Mouse (Mus musculus): ENCODE measurements around the gene Cdc6. TPM values are rescaled to one million over a fixed set of nuclear protein-coding genes. Genes with fewer than 3 reads are reported as not detected.

Cdc6 gene
- polyA plus RNA-seq, 1 experiment = 2.9 TPM

DNA sequence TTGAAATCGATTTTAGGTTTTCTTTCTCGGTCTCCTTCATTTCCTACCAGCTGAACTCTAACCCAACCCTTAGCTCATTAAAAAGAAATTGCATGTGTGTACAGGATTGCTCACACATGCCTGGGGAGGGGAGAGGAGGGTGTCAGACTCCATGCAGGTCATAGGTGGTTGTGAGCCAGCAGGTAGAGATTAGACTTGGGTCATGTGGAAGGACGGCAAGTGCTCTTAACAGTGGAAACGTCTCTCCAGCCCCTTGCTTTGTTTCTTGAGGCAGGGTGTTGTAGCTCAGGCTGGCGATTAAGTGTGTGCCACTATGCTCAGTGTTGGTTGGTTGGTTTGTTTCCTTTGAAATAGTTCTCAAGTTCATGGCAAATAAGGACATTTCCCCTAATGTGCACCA lies 36.8 kb upstream of the Cdc6 start:
- no peaks in the 10 kb centered on the region for H3K4me1 ChIP-seq (ENCODE audit: control insufficient read depth, insufficient read depth, low read length)
- H3K36me3 ChIP-seq (ENCODE audit: control insufficient read depth, insufficient read depth, low read length) = no peaks in the 10 kb centered on the region; the same call in none of the 2 replicates
- TF ChIP-seq CTCF (IDR thresholded peaks at IDR 0.05; ENCODE audit: control insufficient read depth, insufficient read depth, insufficient replicate concordance, low read depth, low read length) = no peak
- TF ChIP-seq POLR2A (IDR thresholded peaks at IDR 0.05; ENCODE audit: control insufficient read depth, low read depth, low read length) = no peak

DNA sequence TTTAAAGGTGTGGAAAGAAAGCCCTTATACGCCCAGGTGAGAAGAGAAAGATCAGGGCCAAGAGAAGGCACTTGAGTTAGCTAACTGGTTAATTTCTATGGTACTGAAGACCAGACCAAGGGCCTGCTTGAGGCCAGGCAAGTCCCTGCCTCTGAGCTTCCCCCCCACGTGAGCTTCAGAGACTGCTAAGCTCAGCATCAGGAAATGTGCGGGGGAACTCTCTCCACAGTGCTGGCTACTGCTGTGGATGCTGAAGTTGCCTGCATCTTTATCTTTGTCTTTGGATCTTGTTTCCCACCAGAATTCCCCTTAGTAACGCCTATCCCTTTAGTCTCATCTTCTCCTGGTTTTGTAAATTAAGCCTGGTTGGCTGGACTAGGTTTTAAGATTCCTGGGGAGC lies 36.2 kb upstream of the Cdc6 start:
- H3K4me1 ChIP-seq (ENCODE audit: control insufficient read depth, insufficient read depth, low read length) = no peaks in the 10 kb centered on the region
- no peaks in the 10 kb centered on the region; the same call in none of the 2 replicates for H3K36me3 ChIP-seq (ENCODE audit: control insufficient read depth, insufficient read depth, low read length)
- no peak for TF ChIP-seq POLR2A (IDR thresholded peaks at IDR 0.05; ENCODE audit: control insufficient read depth, low read depth, low read length)
- TF ChIP-seq CTCF (IDR thresholded peaks at IDR 0.05; ENCODE audit: control insufficient read depth, insufficient read depth, insufficient replicate concordance, low read depth, low read length) = no peak
- no peak overlapping the region for H3K27ac ChIP-seq (ENCODE audit: control insufficient read depth, insufficient read depth, low read depth, low read length)
- no peaks in the 10 kb centered on the region for H3K27me3 ChIP-seq (ENCODE audit: control insufficient read depth, insufficient read depth, low read length)
- no peak overlapping the region for H3K4me3 ChIP-seq (ENCODE audit: control insufficient read depth, low read depth, low read length)

More for the DNA sequence above, 36.8 kb upstream of the Cdc6 start:
- no peaks in the 10 kb centered on the region for H3K27me3 ChIP-seq (ENCODE audit: control insufficient read depth, insufficient read depth, low read length)
- no peak overlapping the region for H3K4me3 ChIP-seq (ENCODE audit: control insufficient read depth, low read depth, low read length)
- no peak overlapping the region for H3K27ac ChIP-seq (ENCODE audit: control insufficient read depth, insufficient read depth, low read depth, low read length)

DNA sequence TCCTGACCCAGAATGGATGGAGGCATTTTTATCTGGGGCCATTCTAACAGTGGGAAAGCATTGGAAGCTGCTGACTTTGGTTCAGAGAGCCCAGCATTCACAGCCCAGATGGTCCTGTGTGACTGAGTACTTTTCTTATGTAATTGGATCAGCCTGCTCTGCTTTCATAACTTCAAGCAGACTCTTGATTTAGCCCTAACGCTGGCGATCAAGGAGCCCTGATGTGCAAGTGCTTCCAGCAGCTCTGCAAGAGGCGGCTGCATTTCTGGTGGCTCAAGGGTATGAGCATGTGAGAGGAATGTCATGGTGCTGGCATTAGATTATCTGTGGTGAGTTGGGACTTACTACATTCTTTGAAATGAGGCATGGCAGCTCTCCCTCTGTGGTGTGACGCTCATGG lies 35.6 kb upstream of the Cdc6 start:
- TF ChIP-seq POLR2A (IDR thresholded peaks at IDR 0.05; ENCODE audit: control insufficient read depth, low read depth, low read length) = no peak
- no peak for TF ChIP-seq CTCF (IDR thresholded peaks at IDR 0.05; ENCODE audit: control insufficient read depth, insufficient read depth, insufficient replicate concordance, low read depth, low read length)
- Histone ChIP-seq H3K4me3 (ENCODE audit: control insufficient read depth, low read depth, low read length) (no peak overlapping the region), H3K27me3 (ENCODE audit: control insufficient read depth, insufficient read depth, low read length) (no peaks in the 10 kb centered on the region), H3K36me3 (ENCODE audit: control insufficient read depth, insufficient read depth, low read length) (no peaks in the 10 kb centered on the region; the same call in none of the 2 replicates), H3K4me1 (ENCODE audit: control insufficient read depth, insufficient read depth, low read length) (no peaks in the 10 kb centered on the region), H3K27ac (ENCODE audit: control insufficient read depth, insufficient read depth, low read depth, low read length) (no peak overlapping the region)

GRCm38 (mm10) chr11:98873900-98874299 lies 33.7 kb upstream of the Cdc6 start:
- Histone ChIP-seq H3K36me3 (ENCODE audit: control insufficient read depth, insufficient read depth, low read length) (no peaks in the 10 kb centered on the region; the same call in none of the 2 replicates), H3K4me3 (ENCODE audit: control insufficient read depth, low read depth, low read length) (no peak overlapping the region), H3K27me3 (ENCODE audit: control insufficient read depth, insufficient read depth, low read length) (no peaks in the 10 kb centered on the region), H3K4me1 (ENCODE audit: control insufficient read depth, insufficient read depth, low read length) (no peaks in the 10 kb centered on the region), H3K27ac (ENCODE audit: control insufficient read depth, insufficient read depth, low read depth, low read length) (no peak overlapping the region)
- TF ChIP-seq CTCF (IDR thresholded peaks at IDR 0.05; ENCODE audit: control insufficient read depth, insufficient read depth, insufficient replicate concordance, low read depth, low read length) (no peak), POLR2A (IDR thresholded peaks at IDR 0.05; ENCODE audit: control insufficient read depth, low read depth, low read length) (no peak)

GRCm38 (mm10) chr11:98877001-98877400 lies 30.6 kb upstream of the Cdc6 start:
- Histone ChIP-seq H3K36me3 (ENCODE audit: control insufficient read depth, insufficient read depth, low read length) (no peaks in the 10 kb centered on the region; the same call in 1 of the 2 replicates), H3K4me3 (ENCODE audit: control insufficient read depth, low read depth, low read length) (no peak overlapping the region), H3K27ac (ENCODE audit: control insufficient read depth, insufficient read depth, low read depth, low read length) (no peak overlapping the region), H3K4me1 (ENCODE audit: control insufficient read depth, insufficient read depth, low read length) (no peaks in the 10 kb centered on the region), H3K27me3 (ENCODE audit: control insufficient read depth, insufficient read depth, low read length) (no peaks in the 10 kb centered on the region)
- TF ChIP-seq CTCF (IDR thresholded peaks at IDR 0.05; ENCODE audit: control insufficient read depth, insufficient read depth, insufficient replicate concordance, low read depth, low read length) = no peak
- no peak for TF ChIP-seq POLR2A (IDR thresholded peaks at IDR 0.05; ENCODE audit: control insufficient read depth, low read depth, low read length)

DNA sequence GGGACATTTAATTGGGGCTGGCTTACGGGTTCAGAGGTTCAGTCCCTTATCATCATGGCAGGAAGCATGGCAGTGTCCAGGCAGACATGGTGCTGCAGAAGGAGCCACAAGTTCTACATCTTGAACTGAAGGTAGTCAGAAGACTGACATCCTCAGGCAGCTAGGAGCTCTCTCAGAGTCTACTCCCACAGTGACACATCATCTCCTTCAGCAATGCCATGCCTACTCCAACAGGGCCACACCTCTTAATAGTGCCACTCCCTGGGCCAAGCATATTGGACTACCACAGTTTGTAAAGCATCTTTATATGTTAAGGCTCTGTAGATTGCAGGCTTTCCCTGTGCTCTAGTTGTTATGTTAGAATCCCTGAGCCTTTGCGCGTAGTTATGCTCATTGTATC lies 19.9 kb upstream of the Cdc6 start:
- no peak overlapping the region for H3K4me3 ChIP-seq (ENCODE audit: control insufficient read depth, low read depth, low read length)
- H3K27ac ChIP-seq (ENCODE audit: control insufficient read depth, insufficient read depth, low read depth, low read length) = no peak overlapping the region
- H3K4me1 ChIP-seq (ENCODE audit: control insufficient read depth, insufficient read depth, low read length) = no peaks in the 10 kb centered on the region
- TF ChIP-seq POLR2A (IDR thresholded peaks at IDR 0.05; ENCODE audit: control insufficient read depth, low read depth, low read length) = no peak
- no peak for TF ChIP-seq CTCF (IDR thresholded peaks at IDR 0.05; ENCODE audit: control insufficient read depth, insufficient read depth, insufficient replicate concordance, low read depth, low read length)
- no peaks in the 10 kb centered on the region for H3K27me3 ChIP-seq (ENCODE audit: control insufficient read depth, insufficient read depth, low read length)
- peaks cover 5% of the 10 kb centered on the region for H3K36me3 ChIP-seq (ENCODE audit: control insufficient read depth, insufficient read depth, low read length)

GRCm38 (mm10) chr11:98889077-98889476 lies 18.5 kb upstream of the Cdc6 start:
- no peaks in the 10 kb centered on the region for H3K27me3 ChIP-seq (ENCODE audit: control insufficient read depth, insufficient read depth, low read length)
- H3K36me3 ChIP-seq (ENCODE audit: control insufficient read depth, insufficient read depth, low read length) = peaks cover 5% of the 10 kb centered on the region
- no peaks in the 10 kb centered on the region for H3K4me1 ChIP-seq (ENCODE audit: control insufficient read depth, insufficient read depth, low read length)
- no peak for TF ChIP-seq POLR2A (IDR thresholded peaks at IDR 0.05; ENCODE audit: control insufficient read depth, low read depth, low read length)
- no peak for TF ChIP-seq CTCF (IDR thresholded peaks at IDR 0.05; ENCODE audit: control insufficient read depth, insufficient read depth, insufficient replicate concordance, low read depth, low read length)
- H3K27ac ChIP-seq (ENCODE audit: control insufficient read depth, insufficient read depth, low read depth, low read length) = no peak overlapping the region
- no peak overlapping the region for H3K4me3 ChIP-seq (ENCODE audit: control insufficient read depth, low read depth, low read length)

GRCm38 (mm10) chr11:98889977-98890376 lies 17.6 kb upstream of the Cdc6 start:
- Histone ChIP-seq H3K36me3 (ENCODE audit: control insufficient read depth, insufficient read depth, low read length) (peaks cover 5% of the 10 kb centered on the region), H3K4me3 (ENCODE audit: control insufficient read depth, low read depth, low read length) (no peak overlapping the region), H3K27ac (ENCODE audit: control insufficient read depth, insufficient read depth, low read depth, low read length) (no peak overlapping the region), H3K4me1 (ENCODE audit: control insufficient read depth, insufficient read depth, low read length) (no peaks in the 10 kb centered on the region), H3K27me3 (ENCODE audit: control insufficient read depth, insufficient read depth, low read length) (no peaks in the 10 kb centered on the region)
- TF ChIP-seq CTCF (IDR thresholded peaks at IDR 0.05; ENCODE audit: control insufficient read depth, insufficient read depth, insufficient replicate concordance, low read depth, low read length) = no peak

Measured in testis, adult 2 months (tissue).